Mouse (Mus musculus) embryonic stem cell, embryonic (primary cell): ENCODE measurements around the gene Gm15294.

Source experiments
- CTCF ChIA-PET, 4 experiments: fragments of 300-600 bp in 2 of 4; fragments of 350-600 bp in 2 of 4; sonication (Branson Sonifier 250); formaldehyde crosslinking; loops; one replicate each; lab custom pipeline; 2022; ENCODE audit warnings: inconsistent platforms in 2 of 4; lab: Charles Lee
- POLR2A ChIA-PET, 4 experiments: fragments of 300-600 bp in 2 of 4; fragments of 350-600 bp in 2 of 4; sonication (Branson Sonifier 250); formaldehyde crosslinking; loops; one replicate each; lab custom pipeline; 2022; ENCODE audit warnings: antibody characterized with exemption in 4 of 4, inconsistent platforms in 1 of 4; lab: Charles Lee

Gm15294 gene

GRCm38 (mm10) chrX:141875135-141875534, at the start of gene Gm15294:
Gene Gm15294, minus strand, starts transcription at chrX:141875235.
- CTCF ChIA-PET = no interaction called here
- POLR2A ChIA-PET = no interaction called here

DNA sequence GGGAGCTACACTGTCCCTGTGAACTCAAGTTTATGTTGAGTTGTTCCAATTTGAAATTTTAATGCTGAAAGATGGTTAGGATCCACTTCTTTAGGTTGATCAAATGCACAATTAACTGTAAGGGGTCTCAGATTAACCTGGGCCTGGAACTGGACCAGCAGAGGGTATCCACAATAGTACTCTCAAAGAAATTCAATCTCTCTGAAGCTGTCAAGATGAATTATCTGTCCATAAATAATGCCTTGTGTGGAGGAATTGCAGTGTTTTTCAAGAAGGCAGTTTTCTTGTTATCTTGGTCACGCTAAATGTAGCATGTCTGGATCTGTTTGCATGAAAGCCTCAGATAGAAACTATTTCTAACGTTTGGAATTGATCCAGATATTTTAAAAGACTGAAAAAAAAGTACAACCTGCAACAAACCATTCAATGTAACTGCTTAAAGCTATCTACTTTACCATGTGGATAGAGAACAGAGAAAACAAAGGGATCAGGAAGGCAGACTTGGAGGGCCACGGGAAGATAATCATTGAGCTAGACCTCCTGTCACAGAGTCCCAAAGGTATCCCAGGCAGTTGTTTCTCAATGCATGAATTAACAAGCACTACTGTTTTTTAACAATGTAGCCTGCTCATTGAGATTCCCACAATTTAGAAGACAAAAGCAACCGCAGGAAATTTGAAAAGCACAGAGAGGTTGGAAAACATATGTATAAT, 9.5 kb upstream of the Gm15294 start:
- POLR2A ChIA-PET = no interaction called here
- CTCF ChIA-PET = no interaction called here

DNA sequence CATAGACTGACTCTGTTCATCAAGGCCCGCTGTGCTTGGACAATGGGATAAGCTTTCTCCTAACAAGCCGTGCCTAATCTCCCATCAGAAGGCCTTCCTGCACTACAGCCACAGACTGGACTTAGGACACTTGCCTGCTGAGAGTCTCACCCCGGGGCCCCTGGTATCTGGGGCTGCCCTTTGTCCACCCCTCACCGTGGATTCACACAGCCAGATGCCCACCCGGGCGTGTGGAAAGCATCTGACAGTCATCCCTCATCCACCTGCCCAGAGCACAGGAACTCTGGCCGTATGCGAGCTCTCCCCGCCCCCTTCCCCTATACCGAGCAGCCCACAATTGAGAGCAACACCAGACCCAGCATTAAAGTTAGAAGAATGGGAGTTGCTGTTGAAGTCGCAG, 1.0 kb downstream of the Gm15294 start:
- ChIA-PET POLR2A (no interaction called here), CTCF (no interaction called here)

DNA sequence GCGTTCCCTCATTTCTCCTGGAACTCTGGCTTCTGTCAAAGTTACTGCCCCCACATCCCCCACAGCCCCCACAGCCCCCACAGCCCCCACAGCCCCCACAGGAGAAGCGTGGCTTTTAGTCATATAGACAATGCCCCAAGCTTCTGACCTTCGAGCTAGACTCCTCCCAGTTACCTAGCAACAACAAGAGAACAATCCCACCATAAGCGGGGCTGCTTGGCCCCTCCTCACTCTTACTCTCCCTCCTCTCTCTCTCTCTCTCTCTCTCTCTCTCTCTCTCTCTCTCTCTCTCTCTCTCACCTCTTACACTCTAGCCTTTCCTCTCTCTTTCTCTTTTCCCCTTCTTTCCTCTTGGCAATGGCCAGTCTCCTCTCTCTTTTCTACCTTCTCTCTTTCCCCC, 1.4 kb downstream of the Gm15294 start:
- CTCF ChIA-PET = no interaction called here
- POLR2A ChIA-PET = no interaction called here

- ChIA-PET CTCF (no interaction called here), POLR2A (no interaction called here)
These were observed 19.2 kb downstream of the Gm15294 start for GRCm38 (mm10) chrX:141855684-141856396.
